Mouse (Mus musculus): ENCODE measurements at regions not wholly inside any gene's neighbourhood (a gene's known extent, or its start where the extent isn't known, plus 50 kb on each side); places are given as distances from the start of the nearest gene placed in this dataset.

- no peak for DNase-seq (ENCODE audit: low spot score)
Observed at GRCm38 (mm10) chr3:62985033-62985432, 256.3 kb upstream of the Mme start.

- DNase-seq (ENCODE audit: low spot score), result no peak
Observed at GRCm38 (mm10) chr3:62976906-62977305, 264.4 kb upstream of the Mme start.

DNA sequence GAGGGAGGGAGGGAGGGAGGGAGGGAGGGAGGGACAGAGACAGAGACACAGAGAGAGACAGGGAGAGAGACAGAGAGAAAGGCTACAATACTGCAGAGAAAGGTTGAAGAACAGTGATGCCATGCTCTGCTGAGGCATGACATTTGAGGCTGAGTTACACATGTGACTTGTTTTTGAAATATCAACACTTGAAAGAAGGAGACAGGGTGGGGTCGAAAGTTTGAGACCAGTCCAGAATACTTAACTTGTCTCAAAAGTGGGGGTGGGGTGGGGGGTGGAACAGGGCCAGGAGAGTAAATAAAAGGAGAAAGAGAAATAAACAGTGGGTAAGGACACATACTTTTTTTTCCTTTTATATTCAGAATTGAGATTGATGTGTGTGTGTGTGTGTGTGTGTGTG lies 278.1 kb upstream of the Mme start:
- no peak for DNase-seq (ENCODE audit: low spot score)

GRCm38 (mm10) chr3:62962608-62963007 lies 278.7 kb upstream of the Mme start:
- DNase-seq (ENCODE audit: low spot score), result no peak

DNA sequence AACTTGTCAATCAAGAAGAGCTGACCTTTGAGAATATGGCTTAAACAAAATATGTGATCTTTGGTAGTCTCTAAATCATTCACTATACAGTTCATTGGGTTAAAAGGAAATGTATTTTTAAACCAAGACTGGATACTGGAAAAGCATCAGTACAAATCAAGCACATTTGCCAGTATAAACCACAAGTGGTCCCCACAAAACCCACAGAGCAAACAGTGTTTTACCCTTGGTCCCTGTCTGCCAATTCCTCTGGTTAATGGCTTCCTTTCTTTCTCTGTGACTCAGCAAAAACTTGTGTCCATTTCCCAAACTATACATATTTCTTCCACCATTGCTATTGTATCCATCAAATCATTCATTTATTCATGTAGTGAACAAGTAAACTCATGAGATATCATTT lies 296.0 kb upstream of the Mme start:
- DNase-seq (ENCODE audit: low spot score), result no peak

DNA sequence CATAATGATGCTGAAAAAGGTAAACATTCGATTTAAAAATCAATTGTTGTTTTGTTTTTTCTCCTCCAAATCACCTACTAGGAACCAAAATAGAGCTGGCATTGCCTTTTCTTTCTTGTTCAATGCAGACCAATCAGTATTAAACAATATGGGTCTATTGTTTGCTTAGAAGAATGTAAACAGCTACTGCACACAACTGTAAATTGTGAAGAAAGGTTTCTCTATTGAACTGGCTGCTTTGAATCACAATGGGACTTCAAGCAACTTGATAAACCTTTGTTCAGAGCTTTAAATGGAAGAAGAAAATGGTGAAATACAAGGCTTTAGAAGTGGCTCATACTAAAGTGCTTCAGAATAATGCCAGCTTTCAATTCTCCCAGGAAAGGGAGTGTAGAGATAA lies 302.7 kb upstream of the Mme start:
- no peak for DNase-seq (ENCODE audit: low spot score)

GRCm38 (mm10) chr3:62924441-62924840 lies 316.9 kb upstream of the Mme start:
- DNase-seq (ENCODE audit: low spot score), result peak; percentile 8

DNA sequence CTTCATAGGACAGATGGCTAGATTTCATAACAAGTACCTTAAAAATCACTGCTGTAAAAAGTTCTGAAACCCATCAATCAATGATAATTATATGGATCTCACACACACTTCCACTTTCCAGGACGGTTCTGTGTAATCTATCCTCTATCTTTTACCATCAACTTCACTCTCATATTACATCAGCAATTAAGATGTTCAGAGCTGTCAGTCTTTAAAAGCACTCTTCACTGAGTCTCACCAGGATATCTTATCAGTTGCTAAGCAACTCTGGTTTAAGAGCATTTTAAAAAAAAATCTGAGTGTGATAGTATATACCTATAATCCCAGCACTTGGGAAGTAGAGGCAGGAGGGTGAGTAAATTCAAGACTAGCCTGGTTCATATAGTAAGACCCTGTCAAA lies 312.0 kb upstream of the Gpr149 start:
- no peak for DNase-seq (ENCODE audit: low spot score)

GRCm38 (mm10) chr3:62885104-62885503 lies 280.2 kb upstream of the Gpr149 start:
- DNase-seq (ENCODE audit: low spot score), result no peak

DNA sequence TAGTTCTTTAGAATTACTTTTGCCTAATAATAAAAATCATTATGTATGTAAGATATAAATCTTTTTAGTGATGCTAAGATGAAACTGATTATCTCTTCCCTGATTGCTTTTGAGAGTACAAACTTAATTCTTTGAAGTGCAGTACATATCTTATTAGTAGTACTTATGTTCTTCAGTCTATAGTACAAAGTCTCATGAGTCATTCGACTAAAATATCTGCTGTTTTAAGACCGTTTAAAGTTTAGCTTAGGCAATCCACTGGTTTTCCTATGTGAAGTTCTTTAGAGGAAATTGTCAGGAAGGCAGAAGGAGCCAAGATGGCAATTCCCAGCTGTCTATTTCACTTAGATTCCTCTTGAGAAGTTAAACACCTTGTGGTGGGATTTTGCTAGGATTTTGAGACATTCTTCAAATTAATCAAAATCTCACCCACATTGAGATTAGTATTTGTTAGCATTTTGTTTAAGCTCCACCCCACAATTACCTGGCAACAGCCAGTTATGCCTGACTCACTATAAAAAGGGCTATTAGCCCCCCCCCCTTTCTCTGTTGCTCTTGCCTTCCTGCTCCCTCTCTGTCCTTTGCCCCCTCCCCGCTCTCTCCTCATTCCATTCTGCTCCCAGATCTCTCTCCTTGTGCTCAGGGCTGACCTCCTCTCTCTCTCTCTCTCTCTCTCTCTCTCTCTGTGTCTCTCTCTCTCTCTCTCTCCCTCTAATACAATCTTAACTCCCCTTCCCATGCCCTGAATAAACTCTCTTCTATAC lies 277.6 kb upstream of the Gpr149 start:
- no peak for DNase-seq (ENCODE audit: low spot score)

GRCm38 (mm10) chr3:62860731-62861130 lies 255.8 kb upstream of the Gpr149 start:
- DNase-seq (ENCODE audit: low spot score), result no peak

DNA sequence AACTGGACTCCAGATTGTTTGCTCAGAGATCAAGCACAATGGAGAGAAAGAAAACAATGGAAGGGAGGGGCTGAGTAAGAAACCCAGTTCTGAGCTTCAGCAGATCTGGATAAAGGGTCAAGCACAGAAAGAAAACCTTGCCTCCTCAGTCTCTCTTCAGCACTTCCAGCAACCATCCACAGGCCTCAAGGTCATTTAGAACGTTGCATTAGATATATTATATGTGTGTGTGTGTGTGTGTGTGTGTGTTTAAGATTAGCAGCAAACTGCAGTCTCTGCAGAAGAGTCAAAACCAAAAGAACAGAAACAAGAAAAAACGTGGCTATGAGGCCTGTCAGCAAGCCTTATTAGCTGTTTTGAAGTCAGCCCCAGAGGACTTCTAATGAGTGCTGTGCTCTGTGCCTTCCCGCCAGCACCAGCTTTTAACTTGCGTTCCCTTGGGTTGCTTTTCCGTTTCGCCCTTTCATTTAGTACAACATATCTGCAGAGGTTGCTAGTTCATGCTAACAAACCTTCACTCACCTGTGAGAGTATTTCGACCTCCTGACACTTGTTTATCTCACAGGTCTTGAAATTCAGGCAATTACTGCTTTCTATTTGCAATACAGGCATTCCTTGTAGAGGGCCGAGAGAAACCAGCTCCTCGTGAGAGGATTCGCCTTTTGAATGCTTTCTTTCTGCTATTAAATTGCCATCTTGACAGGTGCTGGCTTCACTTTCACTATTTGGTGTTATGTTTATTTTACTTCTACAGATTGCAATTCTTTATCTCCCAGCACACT lies 230.9 kb upstream of the Gpr149 start:
- no peak for DNase-seq (ENCODE audit: low spot score)

GRCm38 (mm10) chr3:62823892-62824291 lies 219.0 kb upstream of the Gpr149 start:
- DNase-seq (ENCODE audit: low spot score), result no peak

GRCm38 (mm10) chr3:62801044-62801443 lies 196.1 kb upstream of the Gpr149 start:
- DNase-seq (ENCODE audit: low spot score), result no peak

GRCm38 (mm10) chr3:62786233-62786632 lies 181.3 kb upstream of the Gpr149 start:
- DNase-seq (ENCODE audit: low spot score), result no peak
